Mouse (Mus musculus) lung, adult 2 months (tissue): ENCODE data around the gene Fbl.

Experiments used
- CTCF ChIP-seq: fragments of 200-500 bp; IDR thresholded peaks from 2 replicates; pipeline ENCODE4 v1.5.1; 2011; ENCODE audit warnings: mild to moderate bottlenecking, low read length, control low read depth; ENCODE audit not compliant: insufficient read depth
- POLR2A ChIP-seq: fragments of 200-500 bp; IDR thresholded peaks from 2 replicates; pipeline ENCODE4 v1.6.1; 2011; ENCODE audit warnings: low read depth, mild to moderate bottlenecking, control low read depth, low read length, borderline replicate concordance; ENCODE audit errors: extremely low read depth

GRCm38 (mm10) chr7:28195414-28196098 lies 26.0 kb downstream of the Fbl start:
- TF ChIP-seq CTCF (no peak), POLR2A (no peak)
